Mouse (Mus musculus): ENCODE data around the gene Lama5.

Gene Lama5

DNA sequence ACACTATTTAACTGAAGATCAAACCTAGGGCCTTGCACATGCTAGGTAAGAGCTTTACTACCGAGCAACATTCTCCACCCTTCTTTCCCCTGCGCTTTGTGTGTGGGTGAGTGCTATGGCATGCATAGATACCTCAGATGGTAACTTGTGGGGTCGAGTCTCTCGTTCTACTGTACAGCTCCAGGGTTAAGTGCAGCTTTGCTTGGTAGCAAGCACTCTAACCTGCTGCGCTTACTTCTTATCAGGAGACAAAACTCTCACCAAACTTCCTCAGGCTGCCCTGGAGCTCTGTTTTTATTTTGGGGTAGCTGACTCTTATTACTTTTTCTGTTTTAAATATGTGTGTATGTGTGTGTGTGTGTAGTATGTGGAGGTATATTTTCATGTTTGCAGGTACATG is 90.2 kb downstream of the Lama5 start:
- no peak for DNase-seq (ENCODE audit: low spot score)

DNA sequence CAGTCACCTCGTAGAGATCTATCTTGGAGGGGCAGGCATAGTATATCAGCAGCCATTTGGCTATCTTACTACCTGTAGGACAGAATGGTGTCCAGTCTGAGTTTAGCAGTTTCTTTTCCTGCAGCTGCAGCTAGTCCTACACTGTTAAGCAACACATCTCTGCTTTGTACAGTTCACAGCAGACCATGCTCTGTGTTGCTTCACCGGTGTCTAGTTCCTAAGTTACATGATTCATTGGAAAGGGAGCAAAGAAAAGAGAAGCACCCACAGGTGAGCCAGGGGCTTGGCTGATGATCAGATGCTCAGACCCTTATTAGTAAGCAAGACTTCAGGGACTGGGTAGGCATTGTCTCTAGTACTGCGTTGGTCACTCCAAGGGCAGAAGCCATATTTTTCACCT is 91.7 kb downstream of the Lama5 start:
- no peak for DNase-seq (ENCODE audit: low spot score)

DNA sequence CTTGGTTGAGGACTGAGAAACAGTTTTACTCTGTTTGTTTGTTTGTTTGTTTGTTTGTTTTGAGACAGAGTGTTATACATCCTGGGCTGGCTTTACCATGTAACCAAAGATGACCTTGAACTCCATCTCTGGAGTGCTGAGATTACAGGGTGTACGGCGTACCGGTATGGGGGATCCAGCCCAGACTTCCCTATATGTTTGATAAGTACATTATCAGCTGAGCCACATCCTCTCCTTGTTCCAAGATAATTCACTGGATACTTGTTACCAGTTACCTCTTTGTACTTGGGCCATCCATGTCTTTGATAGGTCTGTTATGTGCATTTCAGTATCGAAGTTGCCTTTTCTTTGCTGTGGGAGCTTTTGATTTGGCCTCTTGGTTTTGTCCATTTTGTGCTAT is 92.4 kb downstream of the Lama5 start:
- DNase-seq (ENCODE audit: low spot score): no peak

- no peak for DNase-seq (ENCODE audit: low spot score)
Observed at GRCm38 (mm10) chr2:180127675-180128074, 98.0 kb downstream of the Lama5 start.
